Mouse (Mus musculus): Measurements from ENCODE around the gene Fmo1.

GRCm38 (mm10) chr1:162897838-162898811, 31.7 kb upstream of the Fmo1 start, which contains the start of gene Fmo2:
- TF ChIP-seq GATA1 (IDR thresholded peaks at IDR 0.05; ENCODE audit: borderline replicate concordance, low read length) (no peak), FLI1 (IDR thresholded peaks at IDR 0.05; ENCODE audit: low read length) (no peak)
